Mouse (Mus musculus): ENCODE results near the gene Homer2. TPM values are rescaled to one million over a fixed set of nuclear protein-coding genes. Genes with fewer than 3 reads are reported as not detected.

Gene Homer2
- polyA plus RNA-seq, 1 experiment from 2014 or later: 16.4 TPM

DNA sequence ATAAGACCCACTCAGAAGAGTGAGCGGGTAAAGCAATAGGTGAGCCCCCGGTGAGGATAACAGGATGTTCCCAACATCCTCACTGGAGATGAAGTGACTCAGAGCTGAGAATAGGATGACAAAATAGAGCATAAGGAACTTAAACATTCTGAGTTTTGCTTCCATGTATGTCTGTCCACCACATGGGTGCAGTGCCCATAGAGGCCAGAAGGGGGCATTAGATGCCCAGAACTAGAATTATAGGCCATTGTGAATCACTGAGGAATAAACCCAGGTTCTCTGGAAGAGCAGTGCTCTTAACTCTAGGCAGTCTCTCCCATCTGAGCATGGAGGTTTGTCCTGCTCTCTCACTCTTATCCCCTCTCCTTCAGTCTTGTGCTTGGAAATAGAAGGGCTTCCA is 153.0 kb downstream of the Homer2 start:
- Histone ChIP-seq H3K4me3 (no peak overlapping the region), H3K9me3 (no peaks in the 10 kb centered on the region), H3K9ac (no peak overlapping the region), H3K4me1 (no peaks in the 10 kb centered on the region), H3K27ac (no peak overlapping the region), H3K4me2 (no peak overlapping the region), H3K36me3 (no peaks in the 10 kb centered on the region), H3K27me3 (no peaks in the 10 kb centered on the region)
- WGBS: 84% methylated on average over 2 of the region's 2 CpGs
- no peak for ATAC-seq (ENCODE audit: insufficient number of reproducible peaks, insufficient read depth, low FRiP score, low TSS enrichment, low read depth)

GRCm38 (mm10) chr7:81553589-81553988 is 153.7 kb downstream of the Homer2 start:
- H3K27me3 ChIP-seq: no peaks in the 10 kb centered on the region
- ATAC-seq (ENCODE audit: insufficient number of reproducible peaks, insufficient read depth, low FRiP score, low TSS enrichment, low read depth): no peak
- H3K9me3 ChIP-seq: no peaks in the 10 kb centered on the region
- H3K27ac ChIP-seq: no peak overlapping the region
- no peak overlapping the region for H3K4me2 ChIP-seq
- no peaks in the 10 kb centered on the region for H3K36me3 ChIP-seq
- H3K4me1 ChIP-seq: no peaks in the 10 kb centered on the region
- no peak overlapping the region for H3K9ac ChIP-seq
- 66% methylated on average over 4 of the region's 4 CpGs for WGBS
- no peak overlapping the region for H3K4me3 ChIP-seq

Other genes starting within 250 kb of the Homer2 start
- 2.6 and 2.9 TPM in 2 replicates for gene Ap3b2, start 213.6 kb downstream of the Homer2 start, polyA plus RNA-seq (2015; fragmentation: Nextera tagmentation; extraction: Ambion mirVana)
- gene BC048679, start 209.2 kb downstream of the Homer2 start, polyA plus RNA-seq (2015; fragmentation: Nextera tagmentation; extraction: Ambion mirVana): not detected in 2 replicates
- 0.08 and 0.21 TPM in 2 replicates for gene Fsd2, start 140.6 kb downstream of the Homer2 start, polyA plus RNA-seq (2015; fragmentation: Nextera tagmentation; extraction: Ambion mirVana)
- 2.5 and 4.4 TPM in 2 replicates for gene Whamm, start 136.3 kb downstream of the Homer2 start, polyA plus RNA-seq (2015; fragmentation: Nextera tagmentation; extraction: Ambion mirVana)
- 120 and 141 TPM in 2 replicates for gene Ramac, start 55.4 kb upstream of the Homer2 start, polyA plus RNA-seq (2015; fragmentation: Nextera tagmentation; extraction: Ambion mirVana)
- gene 3110040N11Rik, start 82.0 kb upstream of the Homer2 start, polyA plus RNA-seq (2015; fragmentation: Nextera tagmentation; extraction: Ambion mirVana): 55.4 and 65.6 TPM in 2 replicates
- 53.2 and 56.6 TPM in 2 replicates for gene Btbd1, start 121.9 kb upstream of the Homer2 start, polyA plus RNA-seq (2015; fragmentation: Nextera tagmentation; extraction: Ambion mirVana)
- not detected in 2 replicates for gene Gm10160, start 148.3 kb upstream of the Homer2 start, polyA plus RNA-seq (2015; fragmentation: Nextera tagmentation; extraction: Ambion mirVana)
- 11.3 and 12.4 TPM in 2 replicates for gene Tm6sf1, start 151.5 kb upstream of the Homer2 start, polyA plus RNA-seq (2015; fragmentation: Nextera tagmentation; extraction: Ambion mirVana)
- 22.2 and 24.0 TPM in 2 replicates for gene Hdgfl3, start 226.9 kb upstream of the Homer2 start, polyA plus RNA-seq (2015; fragmentation: Nextera tagmentation; extraction: Ambion mirVana)

Data from embryonic facial prominence, embryonic 13.5 days (tissue).